Mouse (Mus musculus) neural tube, embryonic 14.5 days (tissue): ENCODE measurements around the gene Serpinb3b. TPM values are rescaled to one million over a fixed set of nuclear protein-coding genes. Genes with fewer than 3 reads are reported as not detected.
"Not testable (repeated sequence)": the region's sequence is repeated elsewhere in the genome, so short reads cannot be mapped to it uniquely, and the experiment has no call there.

ENCODE experiments used
- ATAC-seq: fragments of 200-750 bp; cut with Nextera tagmentation; 2 replicates; pipeline ENCODE4 v1.8.0; 2017; ENCODE audit warnings: low read depth, mild to moderate bottlenecking, moderate TSS enrichment, moderate library complexity
- H3K27ac ChIP-seq: fragments of 300-500 bp; sonication (generic); 2 replicates; pipeline ENCODE4 v1.5.1; 2014; ENCODE audit warnings: low read depth, mild to moderate bottlenecking, control low read depth, low read length, moderate library complexity, mixed read lengths
- H3K27me3 ChIP-seq: fragments of 300-500 bp; sonication (generic); 2 replicates; pipeline ENCODE4 v1.6.1; 2014; ENCODE audit warnings: low read length; ENCODE audit not compliant: control insufficient read depth, insufficient read depth
- H3K36me3 ChIP-seq: fragments of 300-500 bp; sonication (generic); 2 replicates; pipeline ENCODE4 v1.6.1; 2014; ENCODE audit warnings: low read length, mixed read lengths; ENCODE audit not compliant: control insufficient read depth, insufficient read depth
- H3K4me1 ChIP-seq: fragments of 300-500 bp; sonication (generic); 2 replicates; pipeline ENCODE4 v1.6.1; 2014; ENCODE audit warnings: low read length; ENCODE audit not compliant: control insufficient read depth, insufficient read depth
- H3K4me2 ChIP-seq: fragments of 300-500 bp; sonication (generic); 2 replicates; pipeline ENCODE4 v1.6.1; 2014; ENCODE audit warnings: mild to moderate bottlenecking, low read depth, low read length, control low read depth
- H3K4me3 ChIP-seq: fragments of 300-500 bp; sonication (generic); 2 replicates; pipeline ENCODE4 v1.5.1; 2014; ENCODE audit warnings: low read depth, low read length, control low read depth, mixed read lengths
- H3K9ac ChIP-seq: fragments of 300-500 bp; sonication (generic); replicated peaks from 2 replicates; pipeline ENCODE4 v1.6.1; 2014; ENCODE audit warnings: low read depth, mild to moderate bottlenecking, control low read depth, low read length, mixed read lengths
- H3K9me3 ChIP-seq: fragments of 300-500 bp; sonication (generic); 2 replicates; pipeline ENCODE4 v1.6.1; 2016; ENCODE audit warnings: low read length; ENCODE audit not compliant: control insufficient read depth
- WGBS: fragments of 180-500 bp; shearing (Covaris S2); extraction: QIAGEN DNeasy Blood & Tissue Kit; methylation state at CpG from one replicate; pipeline ENCODE4 v1.1.7; 2014; 5-methylcytosine and 5-hydroxymethylcytosine counted together
- polyA plus RNA-seq: library from polyadenylated mRNA; unstranded; fragments of >200 nt; fragmentation: Nextera tagmentation; extraction: Ambion mirVana; gene quantifications from 2 replicates; pipeline ENCODE4 v1.2.1, GENCODE M21; 2014

Serpinb3b gene
- not detected in 2 replicates for polyA plus RNA-seq

DNA sequence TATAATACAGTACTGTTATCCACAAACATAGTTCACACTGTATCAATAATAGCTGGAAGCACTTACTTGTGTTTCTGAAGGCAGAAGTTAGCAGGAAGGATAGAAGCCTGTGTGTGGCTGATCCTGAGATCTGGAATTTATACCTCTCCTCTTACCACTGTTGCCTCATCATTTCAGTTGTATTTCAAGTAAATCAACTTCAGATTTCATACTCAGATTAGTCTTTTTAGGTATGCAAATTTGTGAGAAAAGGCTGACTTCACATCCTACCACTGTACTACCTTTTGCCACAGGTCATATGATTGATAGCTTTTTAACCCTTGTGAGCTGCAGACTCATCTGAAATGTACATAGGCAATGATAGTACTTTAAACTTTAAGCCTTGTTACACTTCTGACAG, at the start of gene Serpinb3b, which contains the start of gene Serpinb3c:
Gene Serpinb3b, minus strand, starts transcription at position 101 of the 400 bp plus-strand sequence.
Gene Serpinb3c, minus strand, starts transcription at position 111 of the 400 bp plus-strand sequence.
- not testable (repeated sequence) for H3K9me3 ChIP-seq, ATAC-seq, H3K4me3 ChIP-seq

DNA sequence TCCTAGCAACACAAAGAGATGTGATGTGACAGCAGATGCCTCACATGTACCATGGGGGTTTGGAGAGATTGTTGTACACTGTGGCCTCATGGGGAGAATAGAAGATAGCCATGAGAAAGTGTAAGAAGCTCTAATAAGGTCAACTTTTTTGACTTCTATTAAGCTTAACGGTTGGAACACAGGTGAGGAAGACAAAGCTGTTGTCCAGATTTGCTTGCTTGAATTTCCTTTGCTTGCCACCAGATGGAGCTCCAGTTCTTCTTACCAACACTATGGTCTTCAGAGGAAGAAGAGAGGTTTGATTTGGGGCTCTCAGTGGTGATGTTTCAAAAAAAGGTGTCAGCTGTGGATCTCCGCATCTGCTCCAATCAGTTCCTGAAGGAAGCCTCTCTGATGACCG, 35.0 kb downstream of the Serpinb3b start:
- not testable (repeated sequence) for H3K4me1 ChIP-seq, H3K27me3 ChIP-seq, H3K36me3 ChIP-seq, H3K4me2 ChIP-seq, H3K9me3 ChIP-seq, H3K9ac ChIP-seq, H3K4me3 ChIP-seq, ATAC-seq, H3K27ac ChIP-seq
- WGBS: 53% methylated on average over 3 of the region's 3 CpGs

More for the DNA sequence above, at the start of gene Serpinb3b, which contains the start of gene Serpinb3c:
- not testable (repeated sequence) for H3K4me2 ChIP-seq, H3K4me1 ChIP-seq, H3K27ac ChIP-seq, H3K9ac ChIP-seq, H3K36me3 ChIP-seq, H3K27me3 ChIP-seq

DNA sequence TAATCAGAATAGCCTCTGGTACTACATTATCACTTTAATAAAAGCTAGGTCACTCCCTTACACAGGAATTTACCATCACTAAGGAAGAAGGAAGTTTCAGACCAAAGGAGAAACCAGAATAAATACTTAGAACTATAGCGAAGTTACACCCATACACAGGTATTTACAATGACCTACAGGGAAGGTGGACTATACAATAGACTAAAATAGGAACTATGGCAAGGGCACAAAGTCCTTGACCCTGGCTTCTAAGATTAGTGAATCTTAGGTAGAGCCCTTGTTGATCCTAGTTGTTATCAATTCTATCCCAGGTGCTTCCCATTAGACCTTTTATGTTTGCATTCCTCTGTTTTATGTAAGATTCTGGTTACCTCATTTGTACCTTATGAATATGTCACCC, 60.9 kb downstream of the Serpinb3b start:
- H3K9ac ChIP-seq, H3K27me3 ChIP-seq, H3K9me3 ChIP-seq, H3K4me3 ChIP-seq, H3K4me1 ChIP-seq, H3K4me2 ChIP-seq, ATAC-seq, H3K27ac ChIP-seq, H3K36me3 ChIP-seq: not testable (repeated sequence)
- 86% methylated on average over 1 of the region's 1 CpGs for WGBS

DNA sequence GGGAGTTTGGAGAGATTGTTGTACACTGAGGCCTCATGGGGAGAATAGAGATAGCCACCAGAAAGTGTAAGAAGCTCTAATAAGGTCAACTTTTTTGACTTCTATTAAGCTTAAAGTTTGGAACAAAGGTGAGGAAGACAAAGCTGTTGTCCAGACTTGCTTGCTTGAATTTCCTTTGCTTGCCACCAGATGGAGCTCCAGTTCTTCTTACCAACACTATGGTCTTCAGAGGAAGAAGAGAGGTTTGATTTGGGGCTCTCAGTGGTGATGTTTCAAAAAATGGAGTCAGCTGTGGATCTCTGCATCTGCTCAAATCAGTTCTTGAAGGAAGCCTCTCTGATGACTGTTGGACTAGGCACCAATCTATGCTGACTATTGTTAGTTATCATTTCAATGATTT, 150.7 kb downstream of the Serpinb3b start:
- not testable (repeated sequence) for H3K4me1 ChIP-seq, H3K9me3 ChIP-seq, H3K4me2 ChIP-seq, ATAC-seq, H3K4me3 ChIP-seq, H3K36me3 ChIP-seq, H3K27ac ChIP-seq, H3K9ac ChIP-seq, H3K27me3 ChIP-seq

Other genes with a start within 250 kb of the Serpinb3b start
- not detected in 2 replicates for gene Serpinb3a, start 226.1 kb downstream of the Serpinb3b start, polyA plus RNA-seq
- not detected in 2 replicates for gene Serpinb3d, start 194.9 kb downstream of the Serpinb3b start, polyA plus RNA-seq
- gene Serpinb3c, start within 50 bp of the Serpinb3b start, polyA plus RNA-seq: not detected in 2 replicates
- not detected in 2 replicates for gene Serpinb11, start 82.8 kb upstream of the Serpinb3b start, polyA plus RNA-seq
- 0.28 TPM in 1 of 2 replicates, not detected in the other for gene Serpinb7, start 121.3 kb upstream of the Serpinb3b start, polyA plus RNA-seq
- 0.09 and 0.24 TPM in 2 replicates for gene Serpinb2, start 233.1 kb upstream of the Serpinb3b start, polyA plus RNA-seq